Mouse (Mus musculus) layer of hippocampus, postnatal 14 days (tissue): ENCODE data around the gene Spag9. TPM values are rescaled to one million over a fixed set of nuclear protein-coding genes. Genes with fewer than 3 reads are reported as not detected.

ENCODE experiments used
- DNase-seq, 2 experiments: peaks; one replicate each; pipeline ENCODE4 v3.0.0; 2021 to 2022; ENCODE audit warnings: low spot score in 2 of 2, mixed read lengths in 1 of 2
- total RNA-seq, 2 experiments: library from RNA; stranded (reverse); gene quantifications; 2 replicates each; pipeline ENCODE4 v1.2.3; 2021

Spag9 gene
- total RNA-seq, 2 experiments from 2014 or later, result 218 to 238 TPM

GRCm38 (mm10) chr11:94148931-94149491, 153.1 kb downstream of the Spag9 start:
- peak; percentile 66 to 69 for DNase-seq

GRCm38 (mm10) chr11:94149509-94150259, 153.8 kb downstream of the Spag9 start:
- no peak for DNase-seq

- DNase-seq, result no peak
Observed at GRCm38 (mm10) chr11:94150519-94151470, 154.9 kb downstream of the Spag9 start.

DNA sequence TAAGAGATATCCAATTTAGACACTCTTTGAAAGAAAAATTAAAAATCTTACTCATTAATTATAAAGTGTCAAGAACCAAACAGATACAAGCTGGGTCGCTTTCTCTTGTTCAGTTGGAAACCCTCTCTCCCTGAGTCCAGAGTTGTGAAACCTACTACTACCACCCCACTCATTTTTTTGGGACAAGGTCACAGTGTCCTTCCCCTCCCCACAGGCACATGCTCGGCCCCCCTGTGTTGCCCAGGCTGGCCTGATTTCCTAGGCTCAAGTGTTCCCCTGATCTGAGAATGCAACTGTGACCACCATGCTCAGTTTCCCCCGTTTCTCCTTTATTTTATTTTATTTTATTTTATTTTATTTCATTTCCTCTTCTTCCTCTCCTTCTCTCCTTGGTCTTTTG, 158.3 kb downstream of the Spag9 start:
- no peak for DNase-seq

DNA sequence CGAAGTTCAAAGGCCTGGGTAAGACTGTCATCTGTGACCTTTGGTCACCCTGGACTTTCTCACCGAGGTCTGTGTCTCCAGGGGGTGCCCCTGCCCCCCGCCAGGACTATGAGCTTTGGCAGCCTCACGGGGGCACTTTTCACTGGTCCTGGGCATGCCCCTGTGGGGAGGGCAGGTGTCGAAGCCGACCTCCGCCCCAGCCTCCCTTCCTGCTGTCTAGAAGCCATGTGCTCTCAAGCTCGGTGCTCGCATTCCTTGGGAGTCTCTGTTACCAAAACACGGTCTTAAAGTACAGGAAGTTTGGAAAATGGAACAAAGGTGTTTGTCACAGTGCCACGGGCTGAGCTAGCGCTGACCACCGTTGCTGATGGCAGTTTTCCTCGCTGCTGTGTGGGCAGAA, 162.6 kb downstream of the Spag9 start:
- no peak for DNase-seq

GRCm38 (mm10) chr11:94159066-94159880, 163.4 kb downstream of the Spag9 start:
- no peak for DNase-seq

GRCm38 (mm10) chr11:94159911-94160415, 164.1 kb downstream of the Spag9 start:
- DNase-seq, result no peak

DNA sequence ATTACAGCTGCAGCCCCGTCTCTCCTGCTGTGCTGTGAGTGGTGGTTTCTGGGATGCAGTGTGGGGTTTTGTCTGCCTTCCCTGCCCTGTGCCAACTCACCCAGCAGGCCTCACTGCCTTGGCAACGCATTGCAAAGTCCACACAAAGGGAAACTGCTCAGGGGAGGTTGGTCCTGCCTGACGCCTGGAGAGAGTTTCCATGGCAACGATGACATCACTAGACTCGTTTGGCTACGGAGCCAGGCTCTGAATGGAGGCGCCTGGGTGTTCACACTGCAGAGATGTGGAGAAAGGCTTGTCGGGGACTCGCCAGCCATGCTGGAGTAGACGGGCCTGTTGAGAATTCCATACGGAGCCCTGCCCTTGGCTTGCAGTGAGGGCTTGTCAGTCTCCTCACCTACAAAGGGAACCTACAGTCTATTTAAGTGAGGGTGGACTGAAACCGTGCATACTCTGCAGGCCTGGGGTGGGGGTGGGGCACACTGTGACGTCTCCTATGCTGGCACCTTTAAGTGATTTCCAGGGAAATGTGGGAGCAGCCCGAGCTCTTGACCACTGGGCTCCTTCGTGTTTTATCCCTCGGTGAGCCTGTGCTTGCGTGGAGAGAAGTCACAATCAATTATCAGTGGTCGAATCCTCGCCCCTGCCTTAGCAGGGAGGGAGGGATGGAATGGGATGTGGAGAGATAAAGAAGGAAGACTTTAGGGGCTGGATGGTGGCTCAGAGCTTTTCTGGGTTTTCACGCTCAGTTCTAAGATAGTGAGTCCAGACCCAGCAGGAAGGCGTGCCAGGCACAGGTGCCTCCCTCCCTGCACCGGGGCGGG, 164.8 kb downstream of the Spag9 start:
- peak; percentile 93 to 99 for DNase-seq

DNA sequence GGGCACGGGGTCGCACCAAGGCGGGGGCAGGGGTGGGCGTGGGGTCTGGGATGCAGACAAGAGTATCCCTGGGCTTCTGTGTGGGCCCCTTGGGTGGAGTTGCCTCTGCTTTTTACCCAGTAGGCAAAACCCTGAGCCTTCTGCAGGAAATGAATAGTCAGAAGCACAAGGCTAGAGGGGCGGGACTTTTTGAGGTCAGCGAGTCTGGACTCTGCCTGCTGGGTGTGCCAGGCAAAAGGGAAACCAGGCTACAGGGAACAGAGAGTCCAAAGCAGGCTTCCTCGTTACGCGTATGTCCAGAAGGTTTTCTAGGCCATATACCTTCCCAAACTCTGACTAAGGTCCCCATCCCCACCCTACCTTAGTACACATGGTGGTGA, 165.4 kb downstream of the Spag9 start:
- no peak for DNase-seq

- DNase-seq, result no peak
Observed at GRCm38 (mm10) chr11:94161867-94162581, 166.1 kb downstream of the Spag9 start.

DNA sequence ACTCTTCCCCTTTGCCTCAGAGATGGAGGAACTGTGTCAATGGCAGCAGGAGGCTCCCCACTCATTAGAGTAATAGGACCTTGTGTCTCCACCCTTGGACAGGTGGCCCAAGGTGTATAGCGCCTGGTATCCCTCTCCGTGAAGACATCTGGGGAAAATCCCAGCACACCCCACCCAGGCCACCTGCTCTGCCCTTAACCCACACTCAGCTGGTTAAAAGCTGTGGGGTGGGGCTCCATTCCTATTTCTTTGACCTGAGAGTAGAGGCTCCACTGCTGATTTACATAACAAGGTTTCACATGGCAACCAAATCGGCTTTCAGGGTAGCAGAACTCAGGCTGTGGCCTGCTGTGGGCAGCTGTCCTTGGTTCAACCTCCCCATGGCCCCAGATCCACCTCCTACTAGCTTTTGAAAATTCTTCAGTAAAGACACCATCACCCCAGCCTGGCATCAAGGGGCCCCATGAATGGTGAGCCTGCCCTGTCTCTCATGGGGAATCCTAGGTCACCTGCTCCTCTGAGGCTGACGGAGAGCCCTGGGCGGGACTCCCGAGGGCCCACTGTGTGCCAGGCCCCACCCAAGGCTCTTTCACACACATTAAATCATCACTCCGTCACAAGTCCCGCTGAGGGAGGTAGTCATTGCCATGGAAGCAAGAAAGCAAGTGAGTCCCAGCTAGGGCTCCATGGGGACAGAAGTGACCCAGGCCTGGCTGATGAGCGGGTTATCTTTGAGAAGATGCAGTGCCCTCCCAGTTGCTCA, 167.3 kb downstream of the Spag9 start:
- no peak for DNase-seq

DNA sequence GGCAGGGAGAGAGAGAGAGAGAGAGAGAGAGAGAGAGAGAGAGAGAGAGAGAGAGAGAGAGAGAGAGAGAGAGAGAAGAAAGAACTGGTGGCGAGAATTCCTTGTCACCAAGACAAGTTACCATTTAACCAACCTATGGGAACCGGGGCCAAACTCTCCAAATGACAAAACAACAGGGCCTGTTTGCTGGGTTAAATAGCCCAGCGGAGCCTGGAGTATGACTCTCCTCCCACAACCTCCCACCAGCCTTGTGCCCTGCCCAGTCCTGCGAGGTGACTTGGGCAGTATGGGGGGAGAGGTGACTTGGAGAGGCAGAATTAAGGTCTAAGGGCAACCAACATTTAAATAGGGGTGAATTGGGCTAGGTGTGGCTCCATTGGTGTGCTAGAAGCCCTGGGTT, 169.9 kb downstream of the Spag9 start:
- DNase-seq, result no peak

- no peak for DNase-seq
Observed at GRCm38 (mm10) chr11:94168238-94168637, 172.3 kb downstream of the Spag9 start.

DNA sequence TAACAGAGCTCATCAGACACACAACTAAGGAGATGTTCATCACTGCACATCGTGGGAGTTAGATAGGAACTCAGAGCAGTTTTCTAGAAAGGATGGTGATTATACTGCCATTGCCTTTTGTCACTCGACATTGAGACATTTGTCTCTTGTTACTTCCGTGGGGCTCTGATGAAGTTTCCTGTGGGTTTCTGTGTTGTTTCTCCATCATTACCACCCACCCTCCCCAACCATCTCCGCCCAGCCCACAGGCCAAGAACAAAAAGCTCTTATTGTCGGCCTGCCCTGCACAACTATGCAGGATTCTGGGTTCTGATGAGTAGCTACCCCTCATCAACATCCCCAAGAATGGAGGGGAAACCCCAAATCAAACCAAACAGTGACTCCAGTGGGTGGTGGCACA, 173.7 kb downstream of the Spag9 start:
- no peak for DNase-seq

DNA sequence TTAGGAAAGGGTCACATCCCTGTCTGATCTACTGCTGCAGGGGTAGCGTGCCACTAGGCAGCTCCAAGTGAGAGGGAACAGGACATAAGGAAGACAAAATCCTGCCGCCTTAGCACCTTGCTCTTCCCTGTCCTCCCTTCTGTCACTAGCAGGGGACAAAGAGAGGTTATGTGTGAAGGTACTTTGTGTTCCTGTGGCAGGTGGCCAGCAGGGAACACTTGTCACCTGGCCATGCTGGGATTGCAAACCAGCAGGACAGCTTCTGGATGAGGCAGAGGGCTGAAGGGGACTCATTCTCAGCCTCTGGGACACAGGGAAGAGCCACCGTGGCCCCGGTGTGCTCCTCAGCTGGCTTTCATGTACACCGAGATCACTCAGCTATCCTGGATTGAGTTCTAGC, 175.8 kb downstream of the Spag9 start:
- no peak for DNase-seq

- DNase-seq, result no peak
Observed at GRCm38 (mm10) chr11:94172186-94172585, 176.3 kb downstream of the Spag9 start.

DNA sequence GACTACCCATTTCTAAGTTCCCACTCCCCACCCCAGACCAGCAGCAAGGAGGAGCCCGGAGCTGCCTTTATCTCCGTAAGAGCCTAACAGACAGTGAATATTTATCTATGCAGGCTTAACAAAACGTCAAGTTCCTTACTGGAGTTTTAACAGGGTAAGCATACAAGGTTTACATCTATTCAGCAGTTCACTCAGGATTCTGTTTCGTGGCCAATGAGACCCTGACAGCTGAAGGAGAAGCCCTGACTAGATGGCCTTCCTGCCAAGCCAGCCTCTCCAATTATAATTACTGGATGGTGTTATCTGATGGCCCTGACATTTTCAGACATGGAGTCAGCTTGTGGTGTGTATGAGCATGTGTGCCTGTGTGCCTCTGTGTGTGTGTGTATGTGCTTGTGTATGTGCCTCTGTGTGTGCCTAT, 177.8 kb downstream of the Spag9 start:
- no peak for DNase-seq

DNA sequence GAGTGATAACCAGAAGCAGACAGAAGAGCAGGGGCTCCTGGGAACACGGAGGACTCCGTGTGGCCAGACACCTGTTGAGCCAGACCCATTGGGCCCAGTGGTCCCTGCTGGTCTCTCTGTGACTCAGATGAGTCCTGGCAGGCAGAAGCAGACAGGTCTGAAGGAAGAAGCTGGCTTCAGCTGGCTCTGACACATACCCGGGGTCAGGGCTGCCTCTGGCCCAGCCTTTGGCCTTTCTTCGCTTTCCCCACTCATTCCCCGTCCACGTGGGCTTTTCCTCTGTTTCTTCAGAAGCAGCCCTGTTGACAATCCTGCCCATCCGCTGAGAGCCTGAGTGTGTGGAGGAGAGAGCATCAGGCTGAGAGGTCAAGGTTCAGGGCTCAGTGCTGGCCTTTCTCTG, 179.4 kb downstream of the Spag9 start:
- DNase-seq, result no peak
